Mouse (Mus musculus): ENCODE results near the gene Impdh2.

DNA sequence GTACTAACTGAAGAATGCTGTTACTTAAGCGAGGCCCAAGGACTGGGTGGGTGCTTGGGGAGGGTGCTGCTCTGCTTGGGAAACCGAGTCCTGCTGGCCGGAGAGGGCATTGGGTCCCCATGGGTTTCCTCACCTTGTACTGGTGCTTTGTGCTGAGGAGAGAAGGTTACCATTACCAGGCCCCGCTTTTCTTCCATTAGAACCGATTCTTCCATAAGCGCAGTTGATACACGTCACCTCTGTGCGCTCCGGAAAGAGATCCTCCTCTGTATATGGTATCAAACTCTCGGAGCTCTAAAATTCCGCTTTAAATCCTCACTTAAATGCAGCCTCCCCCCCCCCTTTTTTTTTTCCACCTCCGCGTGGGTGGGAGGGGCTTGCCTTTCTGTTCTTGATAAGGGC lies 42.2 kb upstream of the Impdh2 start:
- TF ChIP-seq POLR2A (IDR thresholded peaks at IDR 0.05; ENCODE audit: control insufficient read depth, extremely low read depth, insufficient read depth, low read length, poor library complexity) (no peak), CTCF (IDR thresholded peaks at IDR 0.05; ENCODE audit: borderline replicate concordance, control insufficient read depth, extremely low read depth, insufficient read depth, low read length, poor library complexity) (no peak)
